Mouse (Mus musculus): ENCODE measurements around the gene Ap3b1.

- no peak for TF ChIP-seq CTCF (IDR thresholded peaks at IDR 0.05; ENCODE audit: insufficient read depth, low read length)
- no peak for TF ChIP-seq POLR2A (IDR thresholded peaks at IDR 0.05; ENCODE audit: borderline replicate concordance, extremely low read depth, low read depth, low read length)
These were observed 190.8 kb downstream of the Ap3b1 start for GRCm38 (mm10) chr13:94549580-94549979.

Data from lung, adult 2 months (tissue).